Mouse (Mus musculus) ZHBTc4 (cell line): ENCODE measurements around the gene Aoc1.

Source experiments
- DNase-seq: peaks from one replicate; pipeline ENCODE4 v3.0.0-alpha.2; 2011; ENCODE audit warnings: low read depth, low spot score

Gene Aoc1

GRCm38 (mm10) chr6:48872596-48872995 lies at the start of gene Aoc1:
Aoc1 (plus strand) TSS chr6:48872896.
- no peak for DNase-seq

GRCm38 (mm10) chr6:48825016-48825415 lies 47.7 kb upstream of the Aoc1 start:
- DNase-seq = no peak

GRCm38 (mm10) chr6:48828976-48829375 lies 43.7 kb upstream of the Aoc1 start:
- DNase-seq = no peak

GRCm38 (mm10) chr6:48829651-48830050 lies 43.0 kb upstream of the Aoc1 start:
- no peak for DNase-seq

- DNase-seq = no peak
Observed at GRCm38 (mm10) chr6:48830241-48830640, 42.5 kb upstream of the Aoc1 start.

GRCm38 (mm10) chr6:48831141-48831540 lies 41.6 kb upstream of the Aoc1 start:
- no peak for DNase-seq

GRCm38 (mm10) chr6:48832426-48832825 lies 40.3 kb upstream of the Aoc1 start:
- no peak for DNase-seq

GRCm38 (mm10) chr6:48833515-48833914 lies 39.2 kb upstream of the Aoc1 start:
- DNase-seq = no peak

- DNase-seq = no peak
Observed at GRCm38 (mm10) chr6:48835241-48835640, 37.5 kb upstream of the Aoc1 start.

- DNase-seq = no peak
Observed at GRCm38 (mm10) chr6:48836146-48836545, 36.5 kb upstream of the Aoc1 start.

- no peak for DNase-seq
Observed at GRCm38 (mm10) chr6:48837516-48837915, 35.2 kb upstream of the Aoc1 start.

- DNase-seq = no peak
Observed at GRCm38 (mm10) chr6:48838321-48839080, 34.2 kb upstream of the Aoc1 start.

GRCm38 (mm10) chr6:48840371-48840969 lies 32.2 kb upstream of the Aoc1 start, which contains the start of gene Tmem176a:
Tmem176a (plus strand) TSS chr6:48840919.
- DNase-seq = no peak

GRCm38 (mm10) chr6:48840973-48841625 lies 31.6 kb upstream of the Aoc1 start, which contains the start of gene Tmem176b:
Tmem176b (minus strand) TSS chr6:48841496.
- DNase-seq = no peak

- DNase-seq = no peak
Observed at GRCm38 (mm10) chr6:48842111-48842842, 30.4 kb upstream of the Aoc1 start.

GRCm38 (mm10) chr6:48845086-48845485 lies 27.6 kb upstream of the Aoc1 start:
- DNase-seq = no peak

- DNase-seq = peak; percentile 31
Observed at GRCm38 (mm10) chr6:48851820-48852491, 20.7 kb upstream of the Aoc1 start.

- DNase-seq = peak; percentile 29
Observed at GRCm38 (mm10) chr6:48854155-48854554, 18.5 kb upstream of the Aoc1 start.

GRCm38 (mm10) chr6:48857613-48858302 lies 14.9 kb upstream of the Aoc1 start:
- peak; percentile 39 for DNase-seq

- DNase-seq = peak; percentile 94
Observed at GRCm38 (mm10) chr6:48860130-48860815, 12.4 kb upstream of the Aoc1 start.
